ENCODE assay signal across 24 mouse cellular contexts in genomic region chr19:35114313-35114712, GRCm38 (mm10).
A peak's percentile ranks its signal among the peaks of the same experiment; 100 is the strongest.
DNase-seq lines count a peak whose midpoint lies in the region; ATAC-seq and TF ChIP-seq lines count a peak whose summit lies in the region.
"Had no signal": no experiment of that assay in that cellular context is flagged by ENCODE, and none has a peak within 500 bp of the region (broad histone marks: within the 10 kb centered on the region; RNA-seq: fewer than 3 reads in every experiment).

No protein-coding gene starts in this region.

- 3% methylated on average over 2 of the region's 2 CpGs for WGBS in cerebellum, adult 2 months
- WGBS in forebrain, embryonic 16.5 days, result 54% methylated on average over 2 of the region's 2 CpGs
- 78% methylated on average over 2 of the region's 2 CpGs for WGBS in forebrain, embryonic 12.5 days
- 43% methylated on average over 2 of the region's 2 CpGs for WGBS in hindbrain, postnatal 0 days
- 56% methylated on average over 2 of the region's 2 CpGs for WGBS in hindbrain, embryonic 13.5 days

- no peak overlapping the region for H3K27ac ChIP-seq in cerebellum, adult 2 months (ENCODE audit: insufficient read depth, low read length)
- no peak overlapping the region for H3K27ac ChIP-seq in forebrain, embryonic 16.5 days (ENCODE audit: low read length)
- H3K27ac ChIP-seq in forebrain, embryonic 12.5 days, result no peak overlapping the region
- H3K27ac ChIP-seq in hindbrain, postnatal 0 days, result no peak overlapping the region
- H3K27ac ChIP-seq in hindbrain, embryonic 13.5 days, result no peak overlapping the region
- H3K27ac ChIP-seq: heart, adult 2 months; limb, embryonic 12.5 days; liver, embryonic 15.5 days; neural tube, embryonic 13.5 days had no signal

- H3K9ac ChIP-seq in forebrain, embryonic 16.5 days (replicated peaks; ENCODE audit: low read depth, low read length), result no peak overlapping the region
- no peak overlapping the region for H3K9ac ChIP-seq in forebrain, embryonic 12.5 days
- H3K9ac ChIP-seq in hindbrain, postnatal 0 days (replicated peaks; ENCODE audit: low read length), result no peak overlapping the region
- H3K9ac ChIP-seq in hindbrain, embryonic 13.5 days, result no peak overlapping the region
- H3K9ac ChIP-seq: limb, embryonic 12.5 days; liver, embryonic 15.5 days; lung, embryonic 14.5 days; neural tube, embryonic 13.5 days had no signal

- peak; percentile 13 to 67 for DNase-seq in cerebellum, adult 2 months
- DNase-seq in cerebellum, adult 11 months, result no peak
- peak; percentile 40 for DNase-seq in hindbrain, postnatal 0 days (ENCODE audit: low spot score)
- DNase-seq in cerebellum, postnatal 14 days, result peak; percentile 77 to 87
- DNase-seq in lung, postnatal 10 days, result no peak
- DNase-seq: adrenal gland, postnatal 10 days; heart, adult 2 months; kidney, adult 8-10 months; kidney, postnatal 10 days; layer of hippocampus, adult 9-11 months; lung, embryonic 14.5 days; lung, postnatal 36 days; thymus, adult 2 months; thymus, postnatal 36 days had no signal

- no peak overlapping the region for H3K4me2 ChIP-seq in forebrain, embryonic 16.5 days (ENCODE audit: low read length)
- no peak overlapping the region for H3K4me2 ChIP-seq in forebrain, embryonic 12.5 days
- H3K4me2 ChIP-seq in hindbrain, postnatal 0 days (ENCODE audit: low read depth, low read length), result no peak overlapping the region
- H3K4me2 ChIP-seq in hindbrain, embryonic 13.5 days, result no peak overlapping the region
- H3K4me2 ChIP-seq: limb, embryonic 12.5 days; liver, embryonic 15.5 days; lung, embryonic 14.5 days; midbrain, embryonic 11.5 days; neural tube, embryonic 13.5 days had no signal

- H3K27me3 ChIP-seq in cerebellum, adult 2 months (ENCODE audit: control insufficient read depth, insufficient read depth, low read length), result no peaks in the 10 kb centered on the region; the same call in 1 of the 2 replicates
- no peaks in the 10 kb centered on the region for H3K27me3 ChIP-seq in forebrain, embryonic 16.5 days (replicated peaks; ENCODE audit: control insufficient read depth, insufficient read depth, low read length)
- no peaks in the 10 kb centered on the region for H3K27me3 ChIP-seq in forebrain, embryonic 12.5 days
- H3K27me3 ChIP-seq in hindbrain, postnatal 0 days (ENCODE audit: insufficient read depth, low read length), result no peaks in the 10 kb centered on the region
- no peaks in the 10 kb centered on the region for H3K27me3 ChIP-seq in hindbrain, embryonic 13.5 days
- H3K27me3 ChIP-seq: limb, embryonic 12.5 days; liver, embryonic 15.5 days; neural tube, embryonic 13.5 days had no signal

- peaks cover 4% of the 10 kb centered on the region; the same call in 1 of the 2 replicates for H3K4me1 ChIP-seq in cerebellum, adult 2 months (ENCODE audit: control insufficient read depth, insufficient read depth, low read length)
- H3K4me1 ChIP-seq in forebrain, embryonic 16.5 days (replicated peaks; ENCODE audit: control insufficient read depth, insufficient read depth, low read length), result no peaks in the 10 kb centered on the region
- H3K4me1 ChIP-seq in forebrain, embryonic 12.5 days, result no peaks in the 10 kb centered on the region
- no peaks in the 10 kb centered on the region for H3K4me1 ChIP-seq in hindbrain, postnatal 0 days (ENCODE audit: insufficient read depth, low read length)
- H3K4me1 ChIP-seq in hindbrain, embryonic 13.5 days (replicated peaks), result no peaks in the 10 kb centered on the region
- H3K4me1 ChIP-seq: limb, embryonic 12.5 days; liver, embryonic 15.5 days; neural tube, embryonic 13.5 days had no signal

- no peak for TF ChIP-seq POLR2A in cerebellum, adult 2 months (IDR thresholded peaks at IDR 0.05; ENCODE audit: borderline replicate concordance, insufficient read depth, low read length)

- no peak for TF ChIP-seq CTCF in cerebellum, adult 2 months (IDR thresholded peaks at IDR 0.05; ENCODE audit: borderline replicate concordance, insufficient read depth, low read depth, low read length)
- TF ChIP-seq CTCF in hindbrain, postnatal 0 days (IDR thresholded peaks at IDR 0.05; ENCODE audit: low read depth), result no peak

- ATAC-seq in forebrain, embryonic 16.5 days, result 0 out of 2 replicates have a peak, but pooled peaks have one; percentile 28
- no peak for ATAC-seq in forebrain, embryonic 12.5 days (ENCODE audit: low FRiP score)
- peak; percentile 55; the same call in 1 of the 2 replicates for ATAC-seq in hindbrain, postnatal 0 days
- no peak for ATAC-seq in hindbrain, embryonic 13.5 days (ENCODE audit: low FRiP score)
- ATAC-seq: intestine, embryonic 16.5 days had no signal

- no peak overlapping the region for H3K4me3 ChIP-seq in cerebellum, adult 2 months (replicated peaks; ENCODE audit: insufficient read depth, low read depth, low read length)
- H3K4me3 ChIP-seq in forebrain, embryonic 16.5 days (replicated peaks; ENCODE audit: low read length), result no peak overlapping the region
- H3K4me3 ChIP-seq in forebrain, embryonic 12.5 days (replicated peaks), result no peak overlapping the region
- H3K4me3 ChIP-seq in hindbrain, postnatal 0 days (ENCODE audit: low read length), result no peak overlapping the region
- no peak overlapping the region for H3K4me3 ChIP-seq in hindbrain, embryonic 13.5 days
- H3K4me3 ChIP-seq: erythroblast, embryonic 14.5 days; heart, adult 2 months; limb, embryonic 12.5 days; liver, embryonic 15.5 days; neural tube, embryonic 13.5 days had no signal

- H3K9me3 ChIP-seq in forebrain, embryonic 16.5 days (ENCODE audit: control insufficient read depth, low read length), result no peaks in the 10 kb centered on the region
- no peaks in the 10 kb centered on the region for H3K9me3 ChIP-seq in forebrain, embryonic 12.5 days
- no peaks in the 10 kb centered on the region for H3K9me3 ChIP-seq in hindbrain, postnatal 0 days (ENCODE audit: low read length)
- H3K9me3 ChIP-seq in hindbrain, embryonic 13.5 days, result no peaks in the 10 kb centered on the region
- H3K9me3 ChIP-seq: G1E; limb, embryonic 12.5 days; liver, embryonic 15.5 days; neural tube, embryonic 13.5 days had no signal

- no peaks in the 10 kb centered on the region for H3K36me3 ChIP-seq in forebrain, embryonic 16.5 days (ENCODE audit: control insufficient read depth, insufficient read depth)
- H3K36me3 ChIP-seq in forebrain, embryonic 12.5 days (replicated peaks), result no peaks in the 10 kb centered on the region
- H3K36me3 ChIP-seq in hindbrain, postnatal 0 days (ENCODE audit: insufficient read depth, low read length), result no peaks in the 10 kb centered on the region
- no peaks in the 10 kb centered on the region for H3K36me3 ChIP-seq in hindbrain, embryonic 13.5 days
- H3K36me3 ChIP-seq: G1E; limb, embryonic 12.5 days; liver, embryonic 15.5 days; neural tube, embryonic 13.5 days had no signal

Comparison
In these comparisons a context has a peak if more than half of its experiments do, and no peak if none do; other contexts are left out.
1. DNase-seq: peak in cerebellum, adult 2 months (2 of 2), hindbrain, postnatal 0 days (single experiment) and cerebellum, postnatal 14 days (2 of 2); none in cerebellum, adult 11 months (single experiment) and lung, postnatal 10 days (single experiment).
2. ATAC-seq: peak in forebrain, embryonic 16.5 days (single experiment) and hindbrain, postnatal 0 days (single experiment); none in forebrain, embryonic 12.5 days (single experiment) and hindbrain, embryonic 13.5 days (single experiment).